Mouse (Mus musculus): ENCODE results near the gene Olfr282.
"Not testable (repeated sequence)": the region's sequence is repeated elsewhere in the genome, so short reads cannot be mapped to it uniquely, and the experiment has no call there.

DNA sequence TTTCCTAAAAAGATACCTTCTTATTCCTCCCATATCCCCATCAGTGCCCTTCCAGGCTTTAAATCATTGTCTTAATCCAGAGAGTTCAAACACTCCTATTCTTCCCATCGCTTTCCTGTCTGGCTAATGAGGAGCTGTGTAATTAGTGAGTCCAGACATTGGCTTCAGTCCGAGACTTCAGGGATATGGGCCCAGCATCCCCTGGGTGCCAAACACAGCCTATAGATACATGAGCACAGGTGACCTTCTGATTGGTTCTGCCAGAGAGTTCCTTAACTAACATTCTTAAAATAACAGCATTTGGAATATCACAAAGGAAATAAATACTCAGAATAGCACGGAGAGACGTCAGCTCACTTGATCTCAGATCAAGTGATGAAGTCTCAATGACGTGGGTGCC, at the start of gene Olfr282:
- not testable (repeated sequence) for TF ChIP-seq POLR2A (IDR thresholded peaks at IDR 0.05; ENCODE audit: insufficient read depth, low read depth, low read length); CTCF (IDR thresholded peaks at IDR 0.05)

Data from heart, adult 2 months (tissue).